Mouse (Mus musculus): ENCODE results near the gene Xlr3c. TPM values are rescaled to one million over a fixed set of nuclear protein-coding genes. Genes with fewer than 3 reads are reported as not detected.
"Not testable (repeated sequence)": the region's sequence is repeated elsewhere in the genome, so short reads cannot be mapped to it uniquely, and the experiment has no call there.

Xlr3c gene
- polyA plus RNA-seq (2012; rRNA removed), result not detected in 2 replicates

- H3K27ac ChIP-seq (ENCODE audit: insufficient read depth, low read length); H3K4me3 ChIP-seq (ENCODE audit: insufficient read depth, low read length); H3K4me1 ChIP-seq (ENCODE audit: control insufficient read depth, insufficient read depth, low read length): not testable (repeated sequence)
These were observed at the start of gene Xlr3c for GRCm38 (mm10) chrX:73265270-73265669. TSS of gene Xlr3c (minus strand) at chrX:73265390.

- H3K27ac ChIP-seq (ENCODE audit: insufficient read depth, low read length), result no peak overlapping the region
- no peak overlapping the region for H3K4me3 ChIP-seq (ENCODE audit: insufficient read depth, low read length)
- no peaks in the 10 kb centered on the region for H3K4me1 ChIP-seq (ENCODE audit: control insufficient read depth, insufficient read depth, low read length)
- TF ChIP-seq POLR2A (IDR thresholded peaks at IDR 0.05; ENCODE audit: extremely low read depth, insufficient read depth, low read length) (no peak), CTCF (IDR thresholded peaks at IDR 0.05; ENCODE audit: extremely low read depth, insufficient read depth, low read length) (no peak)
These were observed 47.3 kb upstream of the Xlr3c start for GRCm38 (mm10) chrX:73312522-73312921.

- not testable (repeated sequence) for H3K4me1 ChIP-seq (ENCODE audit: control insufficient read depth, insufficient read depth, low read length); H3K27ac ChIP-seq (ENCODE audit: insufficient read depth, low read length); H3K4me3 ChIP-seq (ENCODE audit: insufficient read depth, low read length)
These were observed 30.6 kb upstream of the Xlr3c start for GRCm38 (mm10) chrX:73295745-73296144.

GRCm38 (mm10) chrX:73292876-73293275, 27.7 kb upstream of the Xlr3c start, which contains the start of the genes Xlr5a and Xlr5c:
TSS of gene Xlr5a (minus strand) at chrX:73292976.
TSS of gene Xlr5c (minus strand) at chrX:73292976.
- H3K4me1 ChIP-seq (ENCODE audit: control insufficient read depth, insufficient read depth, low read length); H3K4me3 ChIP-seq (ENCODE audit: insufficient read depth, low read length); H3K27ac ChIP-seq (ENCODE audit: insufficient read depth, low read length): not testable (repeated sequence)

- H3K4me1 ChIP-seq (ENCODE audit: control insufficient read depth, insufficient read depth, low read length); H3K27ac ChIP-seq (ENCODE audit: insufficient read depth, low read length); H3K4me3 ChIP-seq (ENCODE audit: insufficient read depth, low read length): not testable (repeated sequence)
These were observed 2.8 kb downstream of the Xlr3c start for GRCm38 (mm10) chrX:73262428-73262827.

- not testable (repeated sequence) for H3K4me1 ChIP-seq (ENCODE audit: control insufficient read depth, insufficient read depth, low read length); H3K27ac ChIP-seq (ENCODE audit: insufficient read depth, low read length); H3K4me3 ChIP-seq (ENCODE audit: insufficient read depth, low read length)
These were observed 22.3 kb downstream of the Xlr3c start, which contains the start of gene Xlr4c for GRCm38 (mm10) chrX:73242821-73243325. TSS of gene Xlr4c (minus strand) at chrX:73243130.

GRCm38 (mm10) chrX:73229288-73229687, 35.9 kb downstream of the Xlr3c start:
- H3K4me1 ChIP-seq (ENCODE audit: control insufficient read depth, insufficient read depth, low read length), result no peaks in the 10 kb centered on the region
- H3K27ac ChIP-seq (ENCODE audit: insufficient read depth, low read length), result no peak overlapping the region
- TF ChIP-seq CTCF (IDR thresholded peaks at IDR 0.05; ENCODE audit: extremely low read depth, insufficient read depth, low read length) (no peak), POLR2A (IDR thresholded peaks at IDR 0.05; ENCODE audit: extremely low read depth, insufficient read depth, low read length) (no peak)
- peak overlapping the region; percentile 59 for H3K4me3 ChIP-seq (ENCODE audit: insufficient read depth, low read length)

- Histone ChIP-seq H3K27ac (ENCODE audit: insufficient read depth, low read length) (peak overlapping the region; percentile 99), H3K4me3 (ENCODE audit: insufficient read depth, low read length) (peak overlapping the region; percentile 59), H3K4me1 (ENCODE audit: control insufficient read depth, insufficient read depth, low read length) (no peaks in the 10 kb centered on the region)
- TF ChIP-seq CTCF (IDR thresholded peaks at IDR 0.05; ENCODE audit: extremely low read depth, insufficient read depth, low read length) (no peak), POLR2A (IDR thresholded peaks at IDR 0.05; ENCODE audit: extremely low read depth, insufficient read depth, low read length) (no peak)
These were observed 36.5 kb downstream of the Xlr3c start for GRCm38 (mm10) chrX:73228606-73229214.

- Histone ChIP-seq H3K4me3 (ENCODE audit: insufficient read depth, low read length) (peak within 1 kb of the TSS; percentile 59), H3K4me1 (ENCODE audit: control insufficient read depth, insufficient read depth, low read length) (no peaks in the 10 kb centered on the region), H3K27ac (ENCODE audit: insufficient read depth, low read length) (peak within 1 kb of the TSS; percentile 99)
- TF ChIP-seq CTCF (IDR thresholded peaks at IDR 0.05; ENCODE audit: extremely low read depth, insufficient read depth, low read length) (no peak), POLR2A (IDR thresholded peaks at IDR 0.05; ENCODE audit: extremely low read depth, insufficient read depth, low read length) (peak; percentile 83)
These were observed 37.1 kb downstream of the Xlr3c start, which contains the start of gene F8a for GRCm38 (mm10) chrX:73227914-73228605. TSS of gene F8a (plus strand) at chrX:73228291.

GRCm38 (mm10) chrX:73225365-73225764, 39.8 kb downstream of the Xlr3c start:
- no peak overlapping the region for H3K4me3 ChIP-seq (ENCODE audit: insufficient read depth, low read length)
- H3K4me1 ChIP-seq (ENCODE audit: control insufficient read depth, insufficient read depth, low read length), result no peaks in the 10 kb centered on the region
- no peak overlapping the region for H3K27ac ChIP-seq (ENCODE audit: insufficient read depth, low read length)
- TF ChIP-seq CTCF (IDR thresholded peaks at IDR 0.05; ENCODE audit: extremely low read depth, insufficient read depth, low read length) (no peak), POLR2A (IDR thresholded peaks at IDR 0.05; ENCODE audit: extremely low read depth, insufficient read depth, low read length) (no peak)

GRCm38 (mm10) chrX:73213819-73214564, 51.2 kb downstream of the Xlr3c start, which contains the start of gene Xlr4b:
TSS of gene Xlr4b (plus strand) at chrX:73214333.
- not testable (repeated sequence) for H3K27ac ChIP-seq (ENCODE audit: insufficient read depth, low read length); H3K4me1 ChIP-seq (ENCODE audit: control insufficient read depth, insufficient read depth, low read length); H3K4me3 ChIP-seq (ENCODE audit: insufficient read depth, low read length)
